Mouse (Mus musculus) stomach, postnatal 0 days (tissue): ENCODE results near the gene Golph3.

Experiments
- CTCF ChIP-seq: IDR thresholded peaks from 2 replicates; pipeline ENCODE4 v1.5.1; 2016; ENCODE audit warnings: antibody characterized with exemption, low read depth, mild to moderate bottlenecking, moderate library complexity
- EP300 ChIP-seq: optimal IDR thresholded peaks from 2 replicates; pipeline ENCODE3; 2016; ENCODE audit warnings: antibody characterized with exemption

GRCm38 (mm10) chr15:12317290-12317689, 4.0 kb upstream of the Golph3 start:
- no peak for TF ChIP-seq EP300
- TF ChIP-seq CTCF, result no peak
